Mouse (Mus musculus) liver, embryonic 13.5 days (tissue): Measurements from ENCODE around the gene Lrrn4cl. TPM values are rescaled to one million over a fixed set of nuclear protein-coding genes. Genes with fewer than 3 reads are reported as not detected.

ENCODE experiments used
- ATAC-seq: fragments of 200-750 bp; cut with Nextera tagmentation; 2 replicates; pipeline ENCODE4 v1.8.0; 2017; ENCODE audit warnings: low read depth, mild to moderate bottlenecking, moderate number of reproducible peaks, moderate library complexity
- DNase-seq: peaks from one replicate; pipeline ENCODE4 v3.0.0; 2022
- H3K27ac ChIP-seq: fragments of 300-500 bp; sonication (generic); 2 replicates; pipeline ENCODE4 v1.5.1; 2015; ENCODE audit warnings: moderate library complexity, mild to moderate bottlenecking, inconsistent platforms
- H3K27me3 ChIP-seq: fragments of 300-500 bp; sonication (generic); 2 replicates; pipeline ENCODE4 v1.6.1; 2015; ENCODE audit warnings: mild to moderate bottlenecking, inconsistent platforms
- H3K36me3 ChIP-seq: fragments of 300-500 bp; sonication (generic); 2 replicates; pipeline ENCODE4 v1.6.1; 2015; ENCODE audit warnings: mild to moderate bottlenecking, inconsistent platforms
- H3K4me1 ChIP-seq: fragments of 300-500 bp; sonication (generic); replicated peaks from 2 replicates; pipeline ENCODE4 v1.6.1; 2015; ENCODE audit warnings: inconsistent platforms
- H3K4me2 ChIP-seq: fragments of 300-500 bp; sonication (generic); 2 replicates; pipeline ENCODE4 v1.6.1; 2015; ENCODE audit warnings: inconsistent platforms, mild to moderate bottlenecking, moderate library complexity
- H3K4me3 ChIP-seq: fragments of 300-500 bp; sonication (generic); replicated peaks from 2 replicates; pipeline ENCODE4 v1.5.1; 2015; ENCODE audit warnings: mild to moderate bottlenecking, inconsistent platforms
- H3K9ac ChIP-seq: fragments of 300-500 bp; sonication (generic); 2 replicates; pipeline ENCODE4 v1.6.1; 2015; ENCODE audit warnings: mild to moderate bottlenecking, inconsistent platforms
- H3K9me3 ChIP-seq: fragments of 300-500 bp; sonication (generic); replicated peaks from 2 replicates; pipeline ENCODE4 v1.6.1; 2016; ENCODE audit warnings: inconsistent platforms
- WGBS: fragments of 180-500 bp; shearing (Covaris S2); methylation state at CpG from one replicate; pipeline ENCODE4 v1.1.7; 2015; ENCODE audit not compliant: insufficient replicate concordance; 5-methylcytosine and 5-hydroxymethylcytosine counted together
- microRNA-seq: library from miRNA; unstranded; fragments of <30 nt; microRNA quantifications from one replicate; pipeline ENCODE4, GENCODE M21; 2016
- polyA plus RNA-seq: library from polyadenylated mRNA; unstranded; fragments of >200 nt; fragmentation: Nextera tagmentation; extraction: Ambion mirVana; gene quantifications from 2 replicates; pipeline ENCODE4 v1.2.1, GENCODE M21; 2015

Gene Lrrn4cl
- polyA plus RNA-seq, 1 experiment from 2014 or later: 0.18 TPM

GRCm38 (mm10) chr19:8899079-8899478, 48.5 kb downstream of the Lrrn4cl start:
- ATAC-seq (no peak), DNase-seq (no peak)
- H3K9ac ChIP-seq: peak overlapping the region; percentile 97
- H3K9me3 ChIP-seq: no peaks in the 10 kb centered on the region
- H3K4me2 ChIP-seq: peak overlapping the region; percentile 88
- WGBS: 39% methylated on average over 3 of the region's 3 CpGs
- H3K4me3 ChIP-seq: peak overlapping the region; percentile 93
- no peaks in the 10 kb centered on the region for H3K27me3 ChIP-seq
- peak overlapping the region; percentile 91 for H3K27ac ChIP-seq
- H3K36me3 ChIP-seq: peaks cover 57% of the 10 kb centered on the region
- H3K4me1 ChIP-seq: peaks cover 59% of the 10 kb centered on the region

GRCm38 (mm10) chr19:8903412-8903811, 52.8 kb downstream of the Lrrn4cl start:
- 92% methylated on average over 5 of the region's 5 CpGs for WGBS
- Histone ChIP-seq H3K4me2 (no peak overlapping the region), H3K9ac (no peak overlapping the region), H3K4me3 (no peak overlapping the region), H3K27me3 (no peaks in the 10 kb centered on the region), H3K27ac (no peak overlapping the region), H3K9me3 (no peaks in the 10 kb centered on the region), H3K4me1 (peaks cover 31% of the 10 kb centered on the region), H3K36me3 (peaks cover 72% of the 10 kb centered on the region)
- DNase-seq: no peak
- ATAC-seq: no peak

Small RNA genes within 50 kb of the gene (microRNA-seq; reads per million reads assigned to microRNA genes)
- gene Mir5136: not detected

Other genes with a start within 250 kb of the Lrrn4cl start
- not detected in 2 replicates for gene Slc22a6, start 232.7 kb upstream of the Lrrn4cl start, polyA plus RNA-seq
- not detected in 2 replicates for gene Chrm1, start 187.0 kb upstream of the Lrrn4cl start, polyA plus RNA-seq
- 118 and 128 TPM in 2 replicates for gene Slc3a2, start 127.4 kb upstream of the Lrrn4cl start, polyA plus RNA-seq
- gene Wdr74, start 114.9 kb upstream of the Lrrn4cl start, polyA plus RNA-seq: 80.8 and 81.6 TPM in 2 replicates
- gene 1700092M07Rik, start 110.0 kb upstream of the Lrrn4cl start, polyA plus RNA-seq: 0.81 and 1.3 TPM in 2 replicates
- gene Stx5a, start 109.4 kb upstream of the Lrrn4cl start, polyA plus RNA-seq: 48.2 and 51.9 TPM in 2 replicates
- gene Nxf1, start 93.7 kb upstream of the Lrrn4cl start, polyA plus RNA-seq: 93.3 and 104 TPM in 2 replicates
- 66.1 and 74.2 TPM in 2 replicates for gene Tmem223, start 79.8 kb upstream of the Lrrn4cl start, polyA plus RNA-seq
- gene Tmem179b, start 76.3 kb upstream of the Lrrn4cl start, polyA plus RNA-seq: 93.6 and 97.1 TPM in 2 replicates
- 16.6 and 17.2 TPM in 2 replicates for gene Taf6l, start 64.4 kb upstream of the Lrrn4cl start, polyA plus RNA-seq
- gene Polr2g, start 52.2 kb upstream of the Lrrn4cl start, polyA plus RNA-seq: 105 and 110 TPM in 2 replicates
- gene Zbtb3, start 48.2 kb upstream of the Lrrn4cl start, polyA plus RNA-seq: 1.5 TPM in 2 replicates
- 25.1 and 27.4 TPM in 2 replicates for gene Ttc9c, start 31.4 kb upstream of the Lrrn4cl start, polyA plus RNA-seq
- 2.8 and 3.0 TPM in 2 replicates for gene Hnrnpul2, start 30.8 kb upstream of the Lrrn4cl start, polyA plus RNA-seq
- not detected in 2 replicates for gene AC129217.1, start 21.0 kb upstream of the Lrrn4cl start, polyA plus RNA-seq
- gene Bscl2, start 13.3 kb upstream of the Lrrn4cl start, polyA plus RNA-seq: 33.8 and 37.2 TPM in 2 replicates
- gene Gng3, start 11.6 kb upstream of the Lrrn4cl start, polyA plus RNA-seq: 0.52 and 0.73 TPM in 2 replicates
- gene Ubxn1, start 20.7 kb downstream of the Lrrn4cl start, polyA plus RNA-seq: 112 and 125 TPM in 2 replicates
- 37.8 and 38.5 TPM in 2 replicates for gene Uqcc3, start 30.2 kb downstream of the Lrrn4cl start, polyA plus RNA-seq
- 81.2 and 113 TPM in 2 replicates for gene Lbhd1, start 33.0 kb downstream of the Lrrn4cl start, polyA plus RNA-seq
- not detected in 2 replicates for gene Gm49403, start 33.2 kb downstream of the Lrrn4cl start, polyA plus RNA-seq
- 89.5 and 92.3 TPM in 2 replicates for gene 1810009A15Rik, start 38.1 kb downstream of the Lrrn4cl start, polyA plus RNA-seq
- not detected in 2 replicates for gene Gm49416, start 38.2 kb downstream of the Lrrn4cl start, polyA plus RNA-seq
- gene Ints5, start 42.2 kb downstream of the Lrrn4cl start, polyA plus RNA-seq: 26.1 and 26.5 TPM in 2 replicates
- 41.4 and 52.7 TPM in 2 replicates for gene Ganab, start 47.3 kb downstream of the Lrrn4cl start, polyA plus RNA-seq
- 20.1 and 22.8 TPM in 2 replicates for gene B3gat3, start 69.6 kb downstream of the Lrrn4cl start, polyA plus RNA-seq
- gene Rom1, start 78.6 kb downstream of the Lrrn4cl start, polyA plus RNA-seq: 2.7 and 2.8 TPM in 2 replicates
- gene Eml3, start 78.8 kb downstream of the Lrrn4cl start, polyA plus RNA-seq: 14.4 and 15.2 TPM in 2 replicates
- 99.5 and 114 TPM in 2 replicates for gene Mta2, start 91.1 kb downstream of the Lrrn4cl start, polyA plus RNA-seq
- 18.7 and 20.2 TPM in 2 replicates for gene Tut1, start 103.1 kb downstream of the Lrrn4cl start, polyA plus RNA-seq
- 298 and 320 TPM in 2 replicates for gene Eef1g, start 116.3 kb downstream of the Lrrn4cl start, polyA plus RNA-seq
- gene Ahnak, start 138.5 kb downstream of the Lrrn4cl start, polyA plus RNA-seq: 1.4 and 1.6 TPM in 2 replicates
- not detected in 2 replicates for gene Scgb1a1, start 237.2 kb downstream of the Lrrn4cl start, polyA plus RNA-seq